Mouse (Mus musculus): ENCODE measurements around the gene Cdc42bpb. TPM values are rescaled to one million over a fixed set of nuclear protein-coding genes. Genes with fewer than 3 reads are reported as not detected.

Cdc42bpb gene
- polyA plus RNA-seq (2014; fragmentation: Illumina TruSeq; extraction: RNeasy Lipid Tissue Mini Kit (QIAGEN cat#74804); ENCODE audit: low read depth, low replicate concordance) = 65.8 TPM

GRCm38 (mm10) chr12:111377376-111377973 is at the start of gene Cdc42bpb:
Cdc42bpb (minus strand) TSS chr12:111377718.

GRCm38 (mm10) chr12:111416921-111417779 is 39.6 kb upstream of the Cdc42bpb start, which contains the start of gene Exoc3l4:
Exoc3l4 (plus strand) TSS chr12:111417017.

GRCm38 (mm10) chr12:111406622-111407021 is 29.1 kb upstream of the Cdc42bpb start, which contains the start of gene Lbhd2:
Lbhd2 (plus strand) TSS chr12:111406809.

GRCm38 (mm10) chr12:111270629-111271277 is 106.8 kb downstream of the Cdc42bpb start, which contains the start of gene Amn:
Amn (plus strand) TSS chr12:111271095.

Other genes starting within 250 kb of the Cdc42bpb start
- 10.4 TPM for gene Traf3, start 211.3 kb downstream of the Cdc42bpb start, polyA plus RNA-seq (2014; fragmentation: Illumina TruSeq; extraction: RNeasy Lipid Tissue Mini Kit (QIAGEN cat#74804); ENCODE audit: low read depth, low replicate concordance)
- gene 4930595D18Rik, start 193.2 kb downstream of the Cdc42bpb start, polyA plus RNA-seq (2014; fragmentation: Illumina TruSeq; extraction: RNeasy Lipid Tissue Mini Kit (QIAGEN cat#74804); ENCODE audit: low read depth, low replicate concordance) = not detected
- gene Amn, start 106.6 kb downstream of the Cdc42bpb start, polyA plus RNA-seq (2014; fragmentation: Illumina TruSeq; extraction: RNeasy Lipid Tissue Mini Kit (QIAGEN cat#74804); ENCODE audit: low read depth, low replicate concordance) = 0.31 TPM
- not detected for gene Lbhd2, start 29.1 kb upstream of the Cdc42bpb start, polyA plus RNA-seq (2014; fragmentation: Illumina TruSeq; extraction: RNeasy Lipid Tissue Mini Kit (QIAGEN cat#74804); ENCODE audit: low read depth, low replicate concordance)
- 13.6 TPM for gene Exoc3l4, start 39.3 kb upstream of the Cdc42bpb start, polyA plus RNA-seq (2014; fragmentation: Illumina TruSeq; extraction: RNeasy Lipid Tissue Mini Kit (QIAGEN cat#74804); ENCODE audit: low read depth, low replicate concordance)
- gene Tnfaip2, start 64.8 kb upstream of the Cdc42bpb start, polyA plus RNA-seq (2014; fragmentation: Illumina TruSeq; extraction: RNeasy Lipid Tissue Mini Kit (QIAGEN cat#74804); ENCODE audit: low read depth, low replicate concordance) = 16.3 TPM
- 28.3 TPM for gene Gm266, start 108.1 kb upstream of the Cdc42bpb start, polyA plus RNA-seq (2014; fragmentation: Illumina TruSeq; extraction: RNeasy Lipid Tissue Mini Kit (QIAGEN cat#74804); ENCODE audit: low read depth, low replicate concordance)
- gene Eif5, start 160.3 kb upstream of the Cdc42bpb start, polyA plus RNA-seq (2014; fragmentation: Illumina TruSeq; extraction: RNeasy Lipid Tissue Mini Kit (QIAGEN cat#74804); ENCODE audit: low read depth, low replicate concordance) = 177 TPM
- 37.2 TPM for gene Mark3, start 196.8 kb upstream of the Cdc42bpb start, polyA plus RNA-seq (2014; fragmentation: Illumina TruSeq; extraction: RNeasy Lipid Tissue Mini Kit (QIAGEN cat#74804); ENCODE audit: low read depth, low replicate concordance)